Mouse (Mus musculus): ENCODE results near the gene Sparcl1.

GRCm38 (mm10) chr5:104137920-104138541, 24.5 kb upstream of the Sparcl1 start:
- TF ChIP-seq CTCF (IDR thresholded peaks at IDR 0.05): no peak
- no peak for TF ChIP-seq EP300 (IDR thresholded peaks at IDR 0.05; ENCODE audit: insufficient read depth, low read depth, low read length)
